Mouse (Mus musculus) heart, embryonic 15.5 days (tissue): ENCODE measurements at regions not wholly inside any gene's neighbourhood (a gene's known extent, or its start where the extent isn't known, plus 50 kb on each side); places are given as distances from the start of the nearest gene placed in this dataset.
"Not testable (repeated sequence)": the region's sequence is repeated elsewhere in the genome, so short reads cannot be mapped to it uniquely, and the experiment has no call there.

ENCODE experiments used
- ATAC-seq: fragments of 200-750 bp; cut with Nextera tagmentation; replicated peaks from 2 replicates; pipeline ENCODE4 v1.8.0; 2017; ENCODE audit warnings: low read depth, moderate TSS enrichment; ENCODE audit not compliant: insufficient number of reproducible peaks, insufficient read depth, low FRiP score
- H3K27ac ChIP-seq: fragments of 300-500 bp; sonication (generic); 2 replicates; pipeline ENCODE4 v1.5.1; 2015; ENCODE audit warnings: mild to moderate bottlenecking, inconsistent platforms
- H3K27me3 ChIP-seq: fragments of 300-500 bp; sonication (generic); 2 replicates; pipeline ENCODE4 v1.6.1; 2015; ENCODE audit warnings: inconsistent platforms
- H3K36me3 ChIP-seq: fragments of 300-500 bp; sonication (generic); 2 replicates; pipeline ENCODE4 v1.6.1; 2015; ENCODE audit warnings: mild to moderate bottlenecking, inconsistent platforms
- H3K4me1 ChIP-seq: fragments of 300-500 bp; sonication (generic); replicated peaks from 2 replicates; pipeline ENCODE4 v1.6.1; 2015; ENCODE audit warnings: inconsistent platforms
- H3K4me2 ChIP-seq: fragments of 300-500 bp; sonication (generic); 2 replicates; pipeline ENCODE4 v1.6.1; 2015; ENCODE audit warnings: inconsistent platforms, mild to moderate bottlenecking, moderate library complexity
- H3K4me3 ChIP-seq: fragments of 300-500 bp; sonication (generic); 2 replicates; pipeline ENCODE4 v1.5.1; 2015; ENCODE audit warnings: mild to moderate bottlenecking, inconsistent platforms
- H3K9ac ChIP-seq: fragments of 300-500 bp; sonication (generic); 2 replicates; pipeline ENCODE4 v1.6.1; 2015; ENCODE audit warnings: mild to moderate bottlenecking, inconsistent platforms
- H3K9me3 ChIP-seq: fragments of 300-500 bp; sonication (generic); replicated peaks from 2 replicates; pipeline ENCODE4 v1.6.1; 2016; ENCODE audit warnings: inconsistent platforms
- WGBS: fragments of 180-500 bp; shearing (Covaris S2); methylation state at CpG from one replicate; pipeline ENCODE4 v1.1.7; 2015; ENCODE audit warnings: mixed read lengths; 5-methylcytosine and 5-hydroxymethylcytosine counted together

- no peaks in the 10 kb centered on the region for H3K9me3 ChIP-seq
- no peaks in the 10 kb centered on the region for H3K4me1 ChIP-seq
- no peak overlapping the region for H3K4me3 ChIP-seq
- H3K9ac ChIP-seq, result no peak overlapping the region
- 56% methylated on average over 6 of the region's 6 CpGs for WGBS
- H3K27me3 ChIP-seq, result no peaks in the 10 kb centered on the region
- H3K36me3 ChIP-seq, result no peaks in the 10 kb centered on the region
- H3K27ac ChIP-seq, result no peak overlapping the region
- no peak for ATAC-seq
- H3K4me2 ChIP-seq, result no peak overlapping the region
These were observed 436.9 kb upstream of the Ghitm start for GRCm38 (mm10) chr14:37571971-37572370.

DNA sequence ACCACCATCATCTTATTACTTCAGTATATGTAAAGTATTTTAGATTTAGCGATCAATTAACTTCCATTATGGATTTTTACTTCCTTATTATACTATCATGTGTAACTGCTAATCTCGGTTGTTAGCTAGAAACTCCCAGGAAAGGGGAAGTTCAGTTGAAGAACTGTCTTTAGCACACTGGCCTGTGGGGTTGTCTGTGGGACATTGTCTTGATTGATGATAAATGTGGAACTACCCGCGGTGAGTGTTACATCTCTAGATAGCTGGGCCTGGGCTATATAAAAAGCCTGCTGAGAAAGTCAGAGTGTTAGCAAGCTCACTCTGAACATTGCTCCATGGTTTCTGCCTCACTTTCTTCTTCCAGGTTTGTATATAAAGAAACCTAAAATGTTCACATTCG, 423.2 kb upstream of the Ghitm start:
- no peak overlapping the region for H3K4me3 ChIP-seq
- H3K9me3 ChIP-seq, result no peaks in the 10 kb centered on the region
- no peak overlapping the region for H3K4me2 ChIP-seq
- no peak overlapping the region for H3K9ac ChIP-seq
- no peaks in the 10 kb centered on the region for H3K4me1 ChIP-seq
- H3K27me3 ChIP-seq, result no peaks in the 10 kb centered on the region
- 69% methylated on average over 5 of the region's 5 CpGs for WGBS
- ATAC-seq, result no peak
- no peak overlapping the region for H3K27ac ChIP-seq
- no peaks in the 10 kb centered on the region for H3K36me3 ChIP-seq

- H3K4me1 ChIP-seq, result no peaks in the 10 kb centered on the region
- H3K4me3 ChIP-seq, result no peak overlapping the region
- H3K4me2 ChIP-seq, result no peak overlapping the region
- no peaks in the 10 kb centered on the region for H3K9me3 ChIP-seq
- no peaks in the 10 kb centered on the region for H3K36me3 ChIP-seq
- no peaks in the 10 kb centered on the region for H3K27me3 ChIP-seq
- no peak overlapping the region for H3K9ac ChIP-seq
- H3K27ac ChIP-seq, result no peak overlapping the region
- no peak for ATAC-seq
These were observed 388.5 kb upstream of the Ghitm start for GRCm38 (mm10) chr14:37523616-37524015.

DNA sequence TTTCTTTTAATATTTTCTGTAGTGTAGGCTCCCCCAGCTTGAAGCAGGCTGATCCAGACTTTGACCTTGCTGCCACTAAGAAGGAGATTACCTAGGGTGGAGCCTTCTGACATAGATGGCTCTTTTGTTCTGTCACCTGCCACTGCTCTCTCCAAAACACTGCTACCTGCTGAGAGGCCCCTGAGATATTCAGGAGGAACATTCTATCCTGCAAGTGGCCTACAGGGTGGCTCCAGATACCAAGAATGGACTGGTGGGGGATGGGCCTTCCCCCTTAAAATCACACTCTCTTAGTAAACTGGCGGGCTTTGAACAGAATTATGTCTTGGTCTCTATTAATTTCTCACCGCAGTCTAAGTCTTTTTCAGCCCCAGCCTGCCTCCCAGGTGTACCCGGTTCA, 385.6 kb upstream of the Ghitm start:
- H3K27ac ChIP-seq, H3K9ac ChIP-seq, H3K9me3 ChIP-seq, H3K4me1 ChIP-seq, H3K4me3 ChIP-seq, H3K4me2 ChIP-seq, ATAC-seq, H3K27me3 ChIP-seq, H3K36me3 ChIP-seq: not testable (repeated sequence)
- 87% methylated on average over 3 of the region's 3 CpGs for WGBS

- Histone ChIP-seq H3K9me3 (no peaks in the 10 kb centered on the region), H3K4me3 (no peak overlapping the region), H3K27ac (no peak overlapping the region), H3K9ac (no peak overlapping the region), H3K4me1 (no peaks in the 10 kb centered on the region), H3K36me3 (no peaks in the 10 kb centered on the region), H3K27me3 (no peaks in the 10 kb centered on the region), H3K4me2 (no peak overlapping the region)
- no peak for ATAC-seq
- WGBS, result 59% methylated on average over 5 of the region's 5 CpGs
These were observed 370.2 kb upstream of the Ghitm start for GRCm38 (mm10) chr14:37505314-37505713.

GRCm38 (mm10) chr14:37490711-37491110, 355.6 kb upstream of the Ghitm start:
- Histone ChIP-seq H3K9me3 (no peaks in the 10 kb centered on the region), H3K27ac (no peak overlapping the region), H3K4me3 (no peak overlapping the region), H3K27me3 (no peaks in the 10 kb centered on the region), H3K4me1 (no peaks in the 10 kb centered on the region), H3K4me2 (no peak overlapping the region), H3K9ac (no peak overlapping the region), H3K36me3 (no peaks in the 10 kb centered on the region)
- 68% methylated on average over 4 of the region's 4 CpGs for WGBS
- no peak for ATAC-seq

GRCm38 (mm10) chr14:37485292-37485691, 350.2 kb upstream of the Ghitm start:
- Histone ChIP-seq H3K9me3 (no peaks in the 10 kb centered on the region), H3K4me3 (no peak overlapping the region), H3K36me3 (no peaks in the 10 kb centered on the region), H3K27ac (no peak overlapping the region), H3K9ac (no peak overlapping the region), H3K4me2 (no peak overlapping the region), H3K27me3 (no peaks in the 10 kb centered on the region), H3K4me1 (no peaks in the 10 kb centered on the region)
- ATAC-seq, result no peak
- 86% methylated on average over 8 of the region's 8 CpGs for WGBS

- no peak overlapping the region for H3K4me3 ChIP-seq
- ATAC-seq, result no peak
- H3K9ac ChIP-seq, result no peak overlapping the region
- no peak overlapping the region for H3K27ac ChIP-seq
- no peaks in the 10 kb centered on the region for H3K9me3 ChIP-seq
- no peaks in the 10 kb centered on the region for H3K27me3 ChIP-seq
- H3K36me3 ChIP-seq, result no peaks in the 10 kb centered on the region
- H3K4me1 ChIP-seq, result no peaks in the 10 kb centered on the region
- no peak overlapping the region for H3K4me2 ChIP-seq
These were observed 342.5 kb upstream of the Ghitm start for GRCm38 (mm10) chr14:37477599-37477998.

GRCm38 (mm10) chr14:37468711-37469110, 333.6 kb upstream of the Ghitm start:
- Histone ChIP-seq H3K27ac (no peak overlapping the region), H3K9ac (no peak overlapping the region), H3K4me1 (no peaks in the 10 kb centered on the region), H3K27me3 (no peaks in the 10 kb centered on the region), H3K9me3 (no peaks in the 10 kb centered on the region), H3K4me3 (no peak overlapping the region), H3K4me2 (no peak overlapping the region), H3K36me3 (no peaks in the 10 kb centered on the region)
- 55% methylated on average over 2 of the region's 2 CpGs for WGBS
- no peak for ATAC-seq

- H3K36me3 ChIP-seq, result no peaks in the 10 kb centered on the region
- no peak overlapping the region for H3K27ac ChIP-seq
- H3K4me2 ChIP-seq, result no peak overlapping the region
- no peaks in the 10 kb centered on the region for H3K27me3 ChIP-seq
- H3K9me3 ChIP-seq, result no peaks in the 10 kb centered on the region
- H3K4me1 ChIP-seq, result no peaks in the 10 kb centered on the region
- WGBS, result 76% methylated on average over 2 of the region's 2 CpGs
- H3K9ac ChIP-seq, result no peak overlapping the region
- H3K4me3 ChIP-seq, result no peak overlapping the region
- ATAC-seq, result no peak
These were observed 305.8 kb upstream of the Ghitm start for GRCm38 (mm10) chr14:37440874-37441273.

DNA sequence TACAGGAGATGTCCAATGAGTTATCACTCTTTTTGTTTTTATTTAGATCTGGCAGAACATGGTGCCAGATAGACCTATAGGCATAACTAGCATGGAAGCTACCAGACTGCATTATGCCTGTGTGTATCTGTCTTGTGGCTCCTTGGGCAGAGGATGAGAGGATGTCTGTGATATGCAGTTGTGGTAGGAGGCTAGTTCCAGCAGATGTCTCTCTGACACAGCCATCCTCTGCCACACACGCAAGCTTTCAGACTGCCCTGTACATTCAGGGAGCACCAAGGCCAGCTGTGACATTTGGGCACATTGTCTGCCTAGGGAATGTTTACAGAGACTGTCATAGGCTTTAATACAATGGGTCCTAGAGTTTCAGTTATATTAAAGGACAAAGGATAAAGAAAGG, 295.6 kb upstream of the Ghitm start:
- no peaks in the 10 kb centered on the region for H3K27me3 ChIP-seq
- no peaks in the 10 kb centered on the region for H3K9me3 ChIP-seq
- H3K36me3 ChIP-seq, result no peaks in the 10 kb centered on the region
- H3K4me2 ChIP-seq, result no peak overlapping the region
- H3K4me1 ChIP-seq, result no peaks in the 10 kb centered on the region
- no peak for ATAC-seq
- H3K9ac ChIP-seq, result no peak overlapping the region
- WGBS, result 63% methylated on average over 1 of the region's 1 CpGs
- no peak overlapping the region for H3K27ac ChIP-seq
- H3K4me3 ChIP-seq, result no peak overlapping the region

DNA sequence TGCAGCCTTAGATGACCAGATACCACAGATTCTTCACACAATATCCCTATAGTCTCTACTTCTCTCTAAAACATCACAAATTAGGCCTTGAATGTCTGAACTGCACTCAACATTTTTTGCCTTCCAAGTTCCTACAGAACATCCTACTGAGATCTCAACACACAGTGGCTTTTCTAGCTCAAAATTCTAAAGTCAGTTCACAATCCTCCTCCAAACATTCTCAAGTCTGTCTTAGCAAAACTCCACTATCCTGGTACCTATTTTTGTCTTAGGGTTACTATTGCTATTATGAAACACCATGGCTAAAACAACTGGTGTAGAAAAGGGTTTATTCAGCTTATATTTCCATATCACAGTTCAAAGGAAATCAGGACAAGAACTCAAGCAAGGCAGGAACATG, 290.4 kb upstream of the Ghitm start:
- Histone ChIP-seq H3K4me3 (no peak overlapping the region), H3K4me2 (no peak overlapping the region), H3K27me3 (no peaks in the 10 kb centered on the region), H3K9ac (no peak overlapping the region), H3K4me1 (no peaks in the 10 kb centered on the region), H3K27ac (no peak overlapping the region), H3K36me3 (no peaks in the 10 kb centered on the region), H3K9me3 (no peaks in the 10 kb centered on the region)
- no peak for ATAC-seq

- no peak for ATAC-seq
- Histone ChIP-seq H3K4me2 (no peak overlapping the region), H3K4me1 (no peaks in the 10 kb centered on the region), H3K9me3 (no peaks in the 10 kb centered on the region), H3K36me3 (no peaks in the 10 kb centered on the region), H3K9ac (no peak overlapping the region), H3K27ac (no peak overlapping the region), H3K4me3 (no peak overlapping the region), H3K27me3 (no peaks in the 10 kb centered on the region)
- 41% methylated on average over 2 of the region's 2 CpGs for WGBS
These were observed 286.5 kb upstream of the Ghitm start for GRCm38 (mm10) chr14:37421566-37421965.
